Mouse (Mus musculus) embryonic facial prominence, embryonic 14.5 days (tissue): ENCODE results near the gene Tex19.1. TPM values are rescaled to one million over a fixed set of nuclear protein-coding genes. Genes with fewer than 3 reads are reported as not detected.
A peak's percentile ranks its signal among the peaks of the same experiment; 100 is the strongest.

ENCODE experiments used
- ATAC-seq: fragments of 200-750 bp; cut with Nextera tagmentation; 2 replicates; pipeline ENCODE4 v1.8.0; 2017; ENCODE audit warnings: low read depth, moderate number of reproducible peaks, moderate TSS enrichment
- DNase-seq: peaks from one replicate; pipeline ENCODE4 v3.0.0-alpha.2; 2015; ENCODE audit warnings: low spot score
- H3K27ac ChIP-seq: fragments of 300-500 bp; sonication (generic); replicated peaks from 2 replicates; pipeline ENCODE4 v1.5.1; 2014; ENCODE audit warnings: low read depth, mild to moderate bottlenecking, low read length, moderate library complexity
- H3K27me3 ChIP-seq: fragments of 300-500 bp; sonication (generic); replicated peaks from 2 replicates; pipeline ENCODE4 v1.6.1; 2014; ENCODE audit warnings: low read length; ENCODE audit not compliant: control insufficient read depth, insufficient read depth
- H3K36me3 ChIP-seq: fragments of 300-500 bp; sonication (generic); 2 replicates; pipeline ENCODE4 v1.6.1; 2014; ENCODE audit warnings: low read length, mixed read lengths; ENCODE audit not compliant: control insufficient read depth, insufficient read depth
- H3K4me1 ChIP-seq: fragments of 300-500 bp; sonication (generic); 2 replicates; pipeline ENCODE4 v1.6.1; 2014; ENCODE audit warnings: antibody characterized with exemption, low read length; ENCODE audit not compliant: control insufficient read depth, insufficient read depth
- H3K4me2 ChIP-seq: fragments of 300-500 bp; sonication (generic); 2 replicates; pipeline ENCODE4 v1.6.1; 2014; ENCODE audit warnings: low read depth, mild to moderate bottlenecking, low read length, moderate library complexity, mixed read lengths
- H3K4me3 ChIP-seq: fragments of 300-500 bp; sonication (generic); 2 replicates; pipeline ENCODE4 v1.5.1; 2014; ENCODE audit warnings: low read depth, mild to moderate bottlenecking, low read length
- H3K9ac ChIP-seq: fragments of 300-500 bp; sonication (generic); 2 replicates; pipeline ENCODE4 v1.6.1; 2014; ENCODE audit warnings: low read depth, mild to moderate bottlenecking, low read length, moderate library complexity, mixed read lengths
- H3K9me3 ChIP-seq: fragments of 300-500 bp; sonication (generic); 2 replicates; pipeline ENCODE4 v1.6.1; 2016; ENCODE audit warnings: low read length; ENCODE audit not compliant: control insufficient read depth
- WGBS: fragments of 180-500 bp; shearing (Covaris S2); extraction: QIAGEN DNeasy Blood & Tissue Kit; methylation state at CpG from one replicate; pipeline ENCODE4 v1.1.7; 2014; 5-methylcytosine and 5-hydroxymethylcytosine counted together
- polyA plus RNA-seq: library from polyadenylated mRNA; unstranded; fragments of >200 nt; fragmentation: Nextera tagmentation; extraction: Ambion mirVana; gene quantifications from 2 replicates; pipeline ENCODE4 v1.2.1, GENCODE M21; 2014

The Tex19.1 gene
- polyA plus RNA-seq, 1 experiment from 2014 or later = not detected

DNA sequence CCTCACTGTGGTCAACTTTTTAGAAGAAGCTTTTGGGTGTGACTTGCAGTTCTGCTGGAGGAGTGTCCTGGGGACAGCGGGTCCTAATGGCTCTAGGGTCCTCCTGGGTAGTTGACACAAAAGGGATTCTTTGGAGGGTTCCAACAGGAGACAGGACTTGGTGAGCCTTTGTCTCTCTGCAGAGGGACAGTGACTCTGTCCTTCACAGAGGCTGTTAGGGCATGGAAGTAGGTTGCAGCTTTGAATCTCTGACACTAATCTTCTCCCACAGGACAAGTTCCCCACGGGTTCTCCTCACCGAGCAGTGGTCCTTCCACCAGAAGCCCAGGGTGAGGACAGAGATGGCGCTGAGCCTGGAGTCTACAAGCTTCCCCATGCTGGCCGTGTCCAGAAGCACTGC is 14.0 kb downstream of the Tex19.1 start, which contains the start of gene Uts2r:
Uts2r (plus strand) TSS at position 301 of the 400 bp plus-strand sequence.
- Histone ChIP-seq H3K9me3 (no peaks in the 10 kb centered on the region), H3K27me3 (peaks cover 32% of the 10 kb centered on the region), H3K4me3 (no peak within 1 kb of the TSS), H3K36me3 (no peaks in the 10 kb centered on the region), H3K4me2 (no peak within 1 kb of the TSS), H3K4me1 (peaks cover 8% of the 10 kb centered on the region; the same call in 1 of the 2 replicates), H3K9ac (no peak within 1 kb of the TSS), H3K27ac (no peak within 1 kb of the TSS)
- DNase-seq (no peak), ATAC-seq (no peak)
- WGBS = 90% methylated on average over 5 of the region's 5 CpGs

DNA sequence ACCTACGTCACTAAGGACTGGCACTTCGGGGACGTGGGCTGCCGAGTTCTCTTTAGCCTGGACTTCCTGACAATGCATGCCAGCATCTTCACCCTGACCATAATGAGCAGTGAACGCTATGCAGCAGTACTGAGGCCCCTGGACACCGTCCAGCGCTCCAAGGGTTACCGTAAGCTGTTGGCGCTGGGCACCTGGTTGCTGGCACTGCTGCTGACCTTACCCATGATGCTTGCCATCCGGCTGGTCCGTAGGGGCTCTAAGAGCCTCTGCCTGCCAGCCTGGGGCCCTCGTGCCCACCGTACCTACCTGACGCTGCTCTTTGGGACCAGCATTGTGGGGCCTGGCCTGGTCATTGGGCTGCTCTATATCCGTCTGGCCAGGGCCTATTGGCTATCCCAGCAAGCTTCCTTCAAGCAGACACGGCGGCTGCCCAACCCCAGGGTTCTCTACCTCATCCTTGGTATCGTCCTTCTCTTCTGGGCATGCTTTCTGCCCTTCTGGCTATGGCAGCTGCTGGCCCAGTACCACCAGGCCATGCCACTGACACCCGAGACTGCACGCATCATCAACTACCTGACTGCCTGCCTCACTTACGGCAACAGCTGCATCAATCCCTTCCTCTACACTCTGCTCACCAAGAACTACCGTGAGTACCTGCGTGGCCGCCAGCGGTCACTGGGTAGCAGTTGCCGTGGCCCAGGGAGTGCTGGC is 14.8 kb downstream of the Tex19.1 start:
- Histone ChIP-seq H3K4me1 (peaks cover 8% of the 10 kb centered on the region; the same call in 1 of the 2 replicates), H3K4me3 (no peak overlapping the region), H3K27ac (no peak overlapping the region), H3K36me3 (no peaks in the 10 kb centered on the region), H3K27me3 (peaks cover 24% of the 10 kb centered on the region), H3K4me2 (no peak overlapping the region), H3K9me3 (no peaks in the 10 kb centered on the region), H3K9ac (no peak overlapping the region)
- 88% methylated on average over 23 of the region's 26 CpGs for WGBS
- ATAC-seq = no peak
- no peak for DNase-seq

DNA sequence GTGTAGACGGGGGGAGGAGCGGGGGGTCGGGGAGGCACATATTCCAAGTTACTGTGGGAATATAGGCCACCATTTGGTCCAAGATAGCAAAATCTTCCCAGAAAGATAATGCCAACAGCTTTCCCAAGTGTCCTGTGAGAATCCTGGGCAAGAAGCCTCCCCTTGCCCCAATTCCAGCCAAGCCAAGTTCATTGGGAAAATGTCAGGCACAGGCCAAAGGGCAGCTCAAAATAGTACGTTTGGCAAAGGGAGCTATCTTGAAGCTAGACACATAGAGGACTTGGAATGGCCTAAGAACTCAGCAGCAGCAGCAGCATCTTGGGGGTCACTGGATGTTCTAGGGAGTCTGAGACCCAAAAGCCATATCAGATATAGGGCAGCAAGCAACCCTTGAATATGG is 17.8 kb downstream of the Tex19.1 start:
- 85% methylated on average over 4 of the region's 4 CpGs for WGBS
- no peaks in the 10 kb centered on the region for H3K27me3 ChIP-seq
- no peaks in the 10 kb centered on the region for H3K4me1 ChIP-seq
- no peak overlapping the region for H3K27ac ChIP-seq
- no peaks in the 10 kb centered on the region for H3K9me3 ChIP-seq
- H3K4me2 ChIP-seq = no peak overlapping the region
- no peak overlapping the region for H3K4me3 ChIP-seq
- no peak overlapping the region for H3K9ac ChIP-seq
- no peaks in the 10 kb centered on the region for H3K36me3 ChIP-seq
- ATAC-seq (no peak), DNase-seq (no peak)

DNA sequence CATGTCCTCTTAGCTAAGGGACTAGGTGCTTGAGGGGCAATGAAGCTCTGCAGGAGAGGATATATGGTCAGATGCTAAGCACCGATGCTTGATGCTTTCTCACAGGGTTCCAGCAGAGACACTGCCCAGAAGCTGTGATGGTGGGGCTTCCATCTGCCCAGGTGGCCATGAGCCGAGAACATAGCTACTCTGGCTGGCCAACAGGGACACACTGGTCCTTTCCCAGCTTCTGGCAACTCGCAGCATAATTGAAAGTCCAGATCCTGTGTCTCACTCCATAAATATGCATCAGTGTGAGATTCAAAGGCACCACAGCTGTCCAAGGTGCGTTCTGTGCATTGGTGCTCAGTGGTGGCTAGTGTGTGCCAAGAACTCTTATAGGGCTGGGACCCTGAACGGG is 27.3 kb downstream of the Tex19.1 start:
- ATAC-seq (no peak), DNase-seq (no peak)
- Histone ChIP-seq H3K36me3 (no peaks in the 10 kb centered on the region), H3K9ac (no peak overlapping the region), H3K9me3 (no peaks in the 10 kb centered on the region), H3K4me2 (no peak overlapping the region), H3K4me1 (no peaks in the 10 kb centered on the region), H3K27me3 (no peaks in the 10 kb centered on the region), H3K27ac (no peak overlapping the region), H3K4me3 (no peak overlapping the region)
- 72% methylated on average over 5 of the region's 5 CpGs for WGBS

DNA sequence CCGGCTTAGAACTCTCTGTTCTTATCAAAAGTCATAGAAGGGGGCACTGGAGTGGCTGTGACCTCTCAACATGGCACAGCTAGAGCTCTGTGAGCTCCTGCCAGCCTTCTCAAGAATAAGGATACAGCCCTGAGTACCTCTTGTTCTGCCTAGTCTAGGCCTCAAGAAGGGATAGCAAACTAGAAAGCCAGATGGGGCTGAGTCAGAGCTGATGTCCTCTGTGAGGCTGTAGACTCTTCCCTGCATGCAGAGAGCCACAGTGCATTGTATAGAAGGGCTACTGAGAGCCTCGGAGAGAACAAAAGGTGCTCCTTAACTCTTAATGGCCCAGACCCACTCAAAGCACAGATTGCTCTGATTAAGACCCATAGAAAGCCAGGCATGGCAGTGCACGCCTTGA is 28.3 kb downstream of the Tex19.1 start:
- H3K27me3 ChIP-seq = no peaks in the 10 kb centered on the region
- H3K9ac ChIP-seq = no peak overlapping the region
- H3K4me3 ChIP-seq = no peak overlapping the region
- H3K4me1 ChIP-seq = no peaks in the 10 kb centered on the region
- ATAC-seq (no peak), DNase-seq (no peak)
- H3K27ac ChIP-seq = no peak overlapping the region
- H3K4me2 ChIP-seq = no peak overlapping the region
- H3K36me3 ChIP-seq = no peaks in the 10 kb centered on the region
- 50% methylated on average over 3 of the region's 3 CpGs for WGBS
- H3K9me3 ChIP-seq = no peaks in the 10 kb centered on the region

DNA sequence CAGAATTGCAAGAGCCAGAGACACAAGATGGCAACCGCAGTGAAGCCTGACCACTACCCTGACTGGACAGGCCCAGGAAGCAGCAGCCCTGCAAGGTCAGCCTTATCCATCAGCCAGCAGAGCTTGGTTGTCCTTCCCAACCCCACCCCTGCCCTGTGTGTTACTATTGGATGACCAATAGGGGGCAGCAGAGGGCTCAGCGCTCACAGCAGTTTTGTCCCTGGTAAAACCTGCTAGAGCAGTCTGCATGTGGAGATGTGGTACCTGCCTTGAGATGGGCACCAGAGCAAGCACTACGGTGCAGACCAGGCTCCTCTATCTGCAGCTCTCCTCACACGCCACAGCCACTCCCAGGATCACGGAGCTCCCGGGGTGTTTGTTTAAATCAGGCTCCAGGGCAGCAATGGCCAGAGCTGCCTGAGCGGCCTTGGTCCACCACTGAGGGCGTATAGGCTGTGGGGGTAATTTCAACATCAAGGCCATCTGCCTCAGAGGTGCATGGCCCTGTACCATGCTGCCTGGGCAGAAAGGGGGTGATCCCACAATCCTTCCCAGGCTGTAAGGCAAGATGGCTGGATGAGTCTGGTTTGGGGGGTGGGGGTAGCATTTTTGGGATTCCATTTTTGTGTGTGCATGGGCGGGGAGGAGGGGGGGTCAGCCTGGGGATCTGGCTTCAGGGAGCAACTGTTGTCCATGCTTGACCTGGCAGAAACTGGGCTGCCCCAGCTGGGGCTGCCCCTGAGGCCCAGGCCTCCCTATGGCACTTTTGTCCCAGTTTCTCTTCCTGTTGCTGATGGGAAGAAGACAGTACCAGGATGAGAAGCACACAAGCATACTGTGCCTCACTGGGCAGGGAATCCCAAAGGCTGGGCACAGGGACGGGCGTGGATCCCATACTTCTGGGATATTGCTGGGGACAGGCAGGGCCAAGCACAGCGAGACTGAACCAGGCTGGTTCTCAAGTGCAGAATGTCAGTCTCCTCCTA is 30.6 kb downstream of the Tex19.1 start:
- Histone ChIP-seq H3K9ac (peak overlapping the region; percentile 5; the same call in 1 of the 2 replicates), H3K36me3 (no peaks in the 10 kb centered on the region), H3K9me3 (no peaks in the 10 kb centered on the region), H3K27me3 (no peaks in the 10 kb centered on the region), H3K4me2 (no peak overlapping the region), H3K4me3 (no peak overlapping the region), H3K27ac (no peak overlapping the region), H3K4me1 (no peaks in the 10 kb centered on the region)
- DNase-seq (peak; percentile 65), ATAC-seq (peak; percentile 36)
- WGBS = 55% methylated on average over 12 of the region's 12 CpGs

DNA sequence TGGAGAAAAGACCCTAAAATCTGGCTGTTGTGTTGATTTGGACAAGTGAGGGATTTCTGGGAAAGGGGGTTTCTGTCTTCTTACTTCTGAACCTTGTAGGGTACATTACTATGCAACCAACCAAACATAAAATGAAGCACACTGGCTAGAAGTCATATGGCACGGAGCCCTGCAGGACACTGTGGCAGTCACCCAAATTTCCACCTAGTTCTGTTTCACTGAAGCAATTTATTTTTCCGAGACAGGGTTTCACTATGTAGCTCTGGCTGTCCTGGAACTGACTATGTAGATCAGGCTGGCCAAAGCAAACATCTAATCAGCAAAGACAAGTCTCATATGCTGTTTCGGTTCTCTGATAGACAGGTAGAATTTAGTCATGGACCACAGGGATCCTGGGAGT is 43.7 kb downstream of the Tex19.1 start:
- no peak overlapping the region for H3K9ac ChIP-seq
- no peaks in the 10 kb centered on the region for H3K4me1 ChIP-seq
- ATAC-seq (no peak), DNase-seq (peak; percentile 36)
- H3K36me3 ChIP-seq = 0 out of 2 replicates have a peak, but pooled peaks cover 5% of the 10 kb centered on the region
- 73% methylated on average over 3 of the region's 3 CpGs for WGBS
- H3K27ac ChIP-seq = no peak overlapping the region
- H3K4me3 ChIP-seq = no peak overlapping the region
- no peaks in the 10 kb centered on the region for H3K27me3 ChIP-seq
- H3K9me3 ChIP-seq = no peaks in the 10 kb centered on the region
- H3K4me2 ChIP-seq = no peak overlapping the region

DNA sequence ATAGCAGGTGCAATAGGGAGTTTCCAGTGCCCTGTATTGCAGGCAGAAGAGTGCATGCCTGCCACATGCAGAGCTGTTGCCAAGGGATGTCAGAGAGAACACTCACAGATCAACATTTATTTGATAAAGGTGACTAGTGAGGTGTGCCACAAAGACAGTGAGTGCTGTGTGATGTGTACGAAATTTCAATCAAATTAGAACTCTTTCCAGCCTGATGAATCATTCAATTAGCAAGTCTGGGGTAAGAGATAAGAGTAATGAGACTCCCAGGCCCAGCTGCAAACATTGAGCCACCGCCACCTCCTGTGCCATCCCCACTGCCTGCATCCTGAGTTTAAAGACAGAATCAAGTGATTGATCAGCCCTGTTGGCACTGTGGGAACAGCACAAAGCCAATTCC is 46.8 kb downstream of the Tex19.1 start:
- no peak overlapping the region for H3K9ac ChIP-seq
- H3K9me3 ChIP-seq = no peaks in the 10 kb centered on the region
- H3K4me3 ChIP-seq = no peak overlapping the region
- H3K27ac ChIP-seq = no peak overlapping the region
- H3K4me2 ChIP-seq = no peak overlapping the region
- H3K36me3 ChIP-seq = 0 out of 2 replicates have a peak, but pooled peaks cover 9% of the 10 kb centered on the region
- ATAC-seq = no peak
- 78% methylated on average over 2 of the region's 2 CpGs for WGBS
- DNase-seq = no peak
- H3K4me1 ChIP-seq = no peaks in the 10 kb centered on the region
- H3K27me3 ChIP-seq = no peaks in the 10 kb centered on the region
